Mouse (Mus musculus): ENCODE results near the gene Grik2. TPM values are rescaled to one million over a fixed set of nuclear protein-coding genes. Genes with fewer than 3 reads are reported as not detected.

Gene Grik2
- polyA plus RNA-seq, 1 experiment from 2014 or later = 8.9 TPM

GRCm38 (mm10) chr10:49751769-49752168 is 36.8 kb downstream of the Grik2 start:
- Histone ChIP-seq H3K27ac (ENCODE audit: low read length) (no peak overlapping the region), H3K9me3 (ENCODE audit: control insufficient read depth, low read depth, low read length) (no peaks in the 10 kb centered on the region), H3K9ac (replicated peaks; ENCODE audit: low read depth, low read length) (no peak overlapping the region), H3K4me3 (ENCODE audit: low read depth, low read length) (no peak overlapping the region), H3K4me1 (ENCODE audit: control insufficient read depth, insufficient read depth, low read length) (no peaks in the 10 kb centered on the region), H3K4me2 (replicated peaks; ENCODE audit: low read depth, low read length) (no peak overlapping the region), H3K27me3 (ENCODE audit: control insufficient read depth, insufficient read depth, low read length) (no peaks in the 10 kb centered on the region), H3K36me3 (ENCODE audit: control insufficient read depth, insufficient read depth, low read length) (no peaks in the 10 kb centered on the region)
- 75% methylated on average over 2 of the region's 2 CpGs for WGBS
- no peak for ATAC-seq (ENCODE audit: insufficient number of reproducible peaks, insufficient read depth, low FRiP score, low read depth)

- no peaks in the 10 kb centered on the region for H3K36me3 ChIP-seq (ENCODE audit: control insufficient read depth, insufficient read depth, low read length)
- H3K4me3 ChIP-seq (ENCODE audit: low read depth, low read length) = no peak overlapping the region
- no peak overlapping the region for H3K27ac ChIP-seq (ENCODE audit: low read length)
- no peaks in the 10 kb centered on the region for H3K9me3 ChIP-seq (ENCODE audit: control insufficient read depth, low read depth, low read length)
- H3K27me3 ChIP-seq (ENCODE audit: control insufficient read depth, insufficient read depth, low read length) = no peaks in the 10 kb centered on the region
- H3K4me1 ChIP-seq (ENCODE audit: control insufficient read depth, insufficient read depth, low read length) = no peaks in the 10 kb centered on the region
- no peak overlapping the region for H3K4me2 ChIP-seq (replicated peaks; ENCODE audit: low read depth, low read length)
- 92% methylated on average over 2 of the region's 2 CpGs for whole genome bisulfite sequencing
- no peak for ATAC-seq (ENCODE audit: insufficient number of reproducible peaks, insufficient read depth, low FRiP score, low read depth)
- no peak overlapping the region for H3K9ac ChIP-seq (replicated peaks; ENCODE audit: low read depth, low read length)
Observed at GRCm38 (mm10) chr10:49731841-49732240, 56.7 kb downstream of the Grik2 start.

GRCm38 (mm10) chr10:49723706-49724105 is 64.9 kb downstream of the Grik2 start:
- Histone ChIP-seq H3K27me3 (ENCODE audit: control insufficient read depth, insufficient read depth, low read length) (no peaks in the 10 kb centered on the region), H3K4me1 (ENCODE audit: control insufficient read depth, insufficient read depth, low read length) (no peaks in the 10 kb centered on the region), H3K9me3 (ENCODE audit: control insufficient read depth, low read depth, low read length) (no peaks in the 10 kb centered on the region), H3K9ac (replicated peaks; ENCODE audit: low read depth, low read length) (no peak overlapping the region), H3K4me2 (replicated peaks; ENCODE audit: low read depth, low read length) (no peak overlapping the region), H3K36me3 (ENCODE audit: control insufficient read depth, insufficient read depth, low read length) (no peaks in the 10 kb centered on the region), H3K4me3 (ENCODE audit: low read depth, low read length) (no peak overlapping the region), H3K27ac (ENCODE audit: low read length) (no peak overlapping the region)
- ATAC-seq (ENCODE audit: insufficient number of reproducible peaks, insufficient read depth, low FRiP score, low read depth) = no peak
- WGBS = 87% methylated on average over 2 of the region's 2 CpGs

- Histone ChIP-seq H3K9ac (replicated peaks; ENCODE audit: low read depth, low read length) (no peak overlapping the region), H3K27me3 (ENCODE audit: control insufficient read depth, insufficient read depth, low read length) (no peaks in the 10 kb centered on the region), H3K4me3 (ENCODE audit: low read depth, low read length) (no peak overlapping the region), H3K36me3 (ENCODE audit: control insufficient read depth, insufficient read depth, low read length) (no peaks in the 10 kb centered on the region), H3K27ac (ENCODE audit: low read length) (no peak overlapping the region), H3K9me3 (ENCODE audit: control insufficient read depth, low read depth, low read length) (no peaks in the 10 kb centered on the region), H3K4me2 (replicated peaks; ENCODE audit: low read depth, low read length) (no peak overlapping the region), H3K4me1 (ENCODE audit: control insufficient read depth, insufficient read depth, low read length) (no peaks in the 10 kb centered on the region)
- no peak for ATAC-seq (ENCODE audit: insufficient number of reproducible peaks, insufficient read depth, low FRiP score, low read depth)
- 49% methylated on average over 5 of the region's 5 CpGs for whole genome bisulfite sequencing
Observed at GRCm38 (mm10) chr10:49716856-49717255, 71.7 kb downstream of the Grik2 start.

- ATAC-seq (ENCODE audit: insufficient number of reproducible peaks, insufficient read depth, low FRiP score, low read depth) = no peak
- Histone ChIP-seq H3K27me3 (ENCODE audit: control insufficient read depth, insufficient read depth, low read length) (no peaks in the 10 kb centered on the region), H3K4me3 (ENCODE audit: low read depth, low read length) (no peak overlapping the region), H3K36me3 (ENCODE audit: control insufficient read depth, insufficient read depth, low read length) (no peaks in the 10 kb centered on the region), H3K9ac (replicated peaks; ENCODE audit: low read depth, low read length) (no peak overlapping the region), H3K27ac (ENCODE audit: low read length) (no peak overlapping the region), H3K9me3 (ENCODE audit: control insufficient read depth, low read depth, low read length) (no peaks in the 10 kb centered on the region), H3K4me1 (ENCODE audit: control insufficient read depth, insufficient read depth, low read length) (no peaks in the 10 kb centered on the region), H3K4me2 (replicated peaks; ENCODE audit: low read depth, low read length) (no peak overlapping the region)
- WGBS = 86% methylated on average over 3 of the region's 3 CpGs
Observed at GRCm38 (mm10) chr10:49709748-49710147, 78.8 kb downstream of the Grik2 start.

- 88% methylated on average over 8 of the region's 8 CpGs for WGBS
- H3K36me3 ChIP-seq (ENCODE audit: control insufficient read depth, insufficient read depth, low read length) = no peaks in the 10 kb centered on the region
- H3K9me3 ChIP-seq (ENCODE audit: control insufficient read depth, low read depth, low read length) = no peaks in the 10 kb centered on the region
- no peak overlapping the region for H3K4me3 ChIP-seq (ENCODE audit: low read depth, low read length)
- no peaks in the 10 kb centered on the region for H3K4me1 ChIP-seq (ENCODE audit: control insufficient read depth, insufficient read depth, low read length)
- H3K4me2 ChIP-seq (replicated peaks; ENCODE audit: low read depth, low read length) = no peak overlapping the region
- no peak for ATAC-seq (ENCODE audit: insufficient number of reproducible peaks, insufficient read depth, low FRiP score, low read depth)
- no peaks in the 10 kb centered on the region for H3K27me3 ChIP-seq (ENCODE audit: control insufficient read depth, insufficient read depth, low read length)
- no peak overlapping the region for H3K27ac ChIP-seq (ENCODE audit: low read length)
- no peak overlapping the region for H3K9ac ChIP-seq (replicated peaks; ENCODE audit: low read depth, low read length)
Observed at GRCm38 (mm10) chr10:49704446-49704845, 84.1 kb downstream of the Grik2 start.

GRCm38 (mm10) chr10:49652320-49652719 is 136.2 kb downstream of the Grik2 start:
- no peaks in the 10 kb centered on the region for H3K36me3 ChIP-seq (ENCODE audit: control insufficient read depth, insufficient read depth, low read length)
- H3K27me3 ChIP-seq (ENCODE audit: control insufficient read depth, insufficient read depth, low read length) = no peaks in the 10 kb centered on the region
- H3K4me1 ChIP-seq (ENCODE audit: control insufficient read depth, insufficient read depth, low read length) = no peaks in the 10 kb centered on the region
- no peak overlapping the region for H3K9ac ChIP-seq (replicated peaks; ENCODE audit: low read depth, low read length)
- H3K9me3 ChIP-seq (ENCODE audit: control insufficient read depth, low read depth, low read length) = no peaks in the 10 kb centered on the region
- H3K4me3 ChIP-seq (ENCODE audit: low read depth, low read length) = no peak overlapping the region
- WGBS = 64% methylated on average over 1 of the region's 1 CpGs
- ATAC-seq (ENCODE audit: insufficient number of reproducible peaks, insufficient read depth, low FRiP score, low read depth) = no peak
- H3K27ac ChIP-seq (ENCODE audit: low read length) = no peak overlapping the region
- no peak overlapping the region for H3K4me2 ChIP-seq (replicated peaks; ENCODE audit: low read depth, low read length)

- no peak overlapping the region for H3K27ac ChIP-seq (ENCODE audit: low read length)
- no peaks in the 10 kb centered on the region for H3K9me3 ChIP-seq (ENCODE audit: control insufficient read depth, low read depth, low read length)
- ATAC-seq (ENCODE audit: insufficient number of reproducible peaks, insufficient read depth, low FRiP score, low read depth) = no peak
- no peak overlapping the region for H3K4me3 ChIP-seq (ENCODE audit: low read depth, low read length)
- no peaks in the 10 kb centered on the region for H3K36me3 ChIP-seq (ENCODE audit: control insufficient read depth, insufficient read depth, low read length)
- no peak overlapping the region for H3K9ac ChIP-seq (replicated peaks; ENCODE audit: low read depth, low read length)
- no peaks in the 10 kb centered on the region for H3K4me1 ChIP-seq (ENCODE audit: control insufficient read depth, insufficient read depth, low read length)
- H3K4me2 ChIP-seq (replicated peaks; ENCODE audit: low read depth, low read length) = no peak overlapping the region
- H3K27me3 ChIP-seq (ENCODE audit: control insufficient read depth, insufficient read depth, low read length) = no peaks in the 10 kb centered on the region
- 96% methylated on average over 2 of the region's 2 CpGs for WGBS
Observed at GRCm38 (mm10) chr10:49647116-49647515, 141.4 kb downstream of the Grik2 start.

- WGBS = 89% methylated on average over 2 of the region's 2 CpGs
Observed at GRCm38 (mm10) chr10:49639901-49640300, 148.7 kb downstream of the Grik2 start.

More at GRCm38 (mm10) chr10:49639901-49640300, 148.7 kb downstream of the Grik2 start:
- Histone ChIP-seq H3K4me2 (replicated peaks; ENCODE audit: low read depth, low read length) (no peak overlapping the region), H3K9me3 (ENCODE audit: control insufficient read depth, low read depth, low read length) (no peaks in the 10 kb centered on the region), H3K36me3 (ENCODE audit: control insufficient read depth, insufficient read depth, low read length) (no peaks in the 10 kb centered on the region), H3K4me1 (ENCODE audit: control insufficient read depth, insufficient read depth, low read length) (no peaks in the 10 kb centered on the region), H3K4me3 (ENCODE audit: low read depth, low read length) (no peak overlapping the region), H3K27me3 (ENCODE audit: control insufficient read depth, insufficient read depth, low read length) (no peaks in the 10 kb centered on the region), H3K27ac (ENCODE audit: low read length) (no peak overlapping the region), H3K9ac (replicated peaks; ENCODE audit: low read depth, low read length) (no peak overlapping the region)
- no peak for ATAC-seq (ENCODE audit: insufficient number of reproducible peaks, insufficient read depth, low FRiP score, low read depth)

Data from stomach, embryonic 14.5 days (tissue).